Mouse (Mus musculus): ENCODE data around the gene Zbtb34. TPM values are rescaled to one million over a fixed set of nuclear protein-coding genes. Genes with fewer than 3 reads are reported as not detected.

The Zbtb34 gene
- polyA plus RNA-seq, 1 experiment from 2014 or later, result 7.7 TPM

DNA sequence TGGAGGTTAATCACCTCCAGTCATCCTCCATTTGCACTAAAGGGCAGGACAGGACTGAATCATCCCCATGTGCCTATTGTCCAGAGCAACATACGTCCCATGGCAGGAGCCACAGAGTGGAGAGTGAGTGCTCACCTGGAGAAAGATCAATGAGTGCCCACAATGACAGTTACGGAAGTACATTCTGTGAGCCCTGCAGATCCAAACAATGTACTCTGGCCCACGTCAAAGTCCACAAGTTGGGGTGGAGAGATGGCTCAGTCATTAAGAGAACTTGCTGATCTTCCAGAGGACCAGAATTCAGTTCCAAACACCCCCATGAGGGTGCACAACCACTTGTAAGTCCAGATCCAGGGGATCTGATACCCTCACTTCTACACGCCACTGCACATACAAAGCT, 67.2 kb downstream of the Zbtb34 start:
- H3K4me2 ChIP-seq (ENCODE audit: low read depth, severe bottlenecking), result no peak overlapping the region
- no peak overlapping the region for H3K4me3 ChIP-seq (ENCODE audit: low read depth, low read length)
- no peak for DNase-seq (ENCODE audit: low spot score)
- H3K9ac ChIP-seq (ENCODE audit: low read length), result no peak overlapping the region
- H3K27ac ChIP-seq (replicated peaks; ENCODE audit: low read depth, low read length), result no peak overlapping the region
- no peaks in the 10 kb centered on the region for H3K4me1 ChIP-seq (ENCODE audit: control insufficient read depth, insufficient read depth, low read length)
- no peaks in the 10 kb centered on the region for H3K36me3 ChIP-seq (ENCODE audit: control insufficient read depth, insufficient read depth, low read length)
- no peaks in the 10 kb centered on the region for H3K9me3 ChIP-seq (ENCODE audit: control insufficient read depth, low read length)
- no peaks in the 10 kb centered on the region for H3K27me3 ChIP-seq (ENCODE audit: control insufficient read depth, insufficient read depth, low read length)
- WGBS, result 77% methylated on average over 4 of the region's 4 CpGs
- no peak for ATAC-seq (ENCODE audit: insufficient number of reproducible peaks, low FRiP score, low TSS enrichment, low read depth)

DNA sequence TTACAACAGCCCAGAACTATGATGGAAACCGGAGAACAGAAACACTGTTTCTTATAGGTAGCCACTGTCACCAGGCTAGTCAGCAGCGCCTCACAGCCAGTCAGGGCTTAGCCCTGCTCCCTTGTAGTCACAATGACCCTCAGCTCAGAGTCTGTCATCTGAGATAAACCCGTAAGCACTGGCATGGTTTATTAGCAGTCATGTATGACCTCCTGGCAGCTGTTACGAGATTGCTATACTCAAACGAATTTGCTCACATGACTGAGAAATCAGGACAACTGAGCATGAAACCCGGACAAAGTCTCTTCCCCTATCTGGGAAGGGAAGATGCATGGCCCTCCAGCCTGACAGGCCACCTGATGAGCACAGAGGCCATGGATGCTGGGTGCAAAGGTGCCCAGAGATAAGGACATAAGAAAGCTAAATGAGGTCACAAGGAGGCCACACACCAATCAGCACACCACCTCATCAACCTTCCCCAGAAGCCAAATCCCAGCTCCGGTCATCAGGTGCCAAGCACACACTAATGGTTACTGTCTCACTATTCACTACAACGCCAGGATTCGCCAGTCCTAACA, 69.9 kb downstream of the Zbtb34 start:
- Histone ChIP-seq H3K36me3 (ENCODE audit: control insufficient read depth, insufficient read depth, low read length) (no peaks in the 10 kb centered on the region), H3K4me3 (ENCODE audit: low read depth, low read length) (no peak overlapping the region), H3K4me2 (ENCODE audit: low read depth, severe bottlenecking) (no peak overlapping the region), H3K27ac (replicated peaks; ENCODE audit: low read depth, low read length) (no peak overlapping the region), H3K4me1 (ENCODE audit: control insufficient read depth, insufficient read depth, low read length) (no peaks in the 10 kb centered on the region), H3K9me3 (ENCODE audit: control insufficient read depth, low read length) (no peaks in the 10 kb centered on the region), H3K9ac (ENCODE audit: low read length) (no peak overlapping the region), H3K27me3 (ENCODE audit: control insufficient read depth, insufficient read depth, low read length) (no peaks in the 10 kb centered on the region)
- WGBS, result 67% methylated on average over 9 of the region's 9 CpGs
- DNase-seq (ENCODE audit: low spot score) (no peak), ATAC-seq (ENCODE audit: insufficient number of reproducible peaks, low FRiP score, low TSS enrichment, low read depth) (no peak)

DNA sequence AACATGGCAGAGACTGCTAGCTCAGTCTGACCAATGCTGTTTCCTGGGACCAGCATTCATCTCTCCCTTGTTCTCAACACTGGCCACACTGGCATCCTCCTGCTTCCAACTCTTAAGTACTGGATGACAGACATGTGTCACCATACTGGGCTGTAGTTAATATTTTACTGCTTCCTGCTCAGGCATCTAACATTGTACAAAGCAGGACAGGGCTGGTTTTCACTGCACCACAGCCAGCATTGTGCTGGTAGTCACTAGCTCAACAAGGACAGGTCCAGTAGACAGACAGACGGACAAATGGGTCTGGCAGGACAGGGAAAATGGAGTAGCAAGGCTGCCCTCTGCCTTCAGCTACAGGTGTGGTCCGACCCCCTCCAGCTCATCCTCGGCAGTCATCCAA, 70.6 kb downstream of the Zbtb34 start:
- DNase-seq (ENCODE audit: low spot score) (no peak), ATAC-seq (ENCODE audit: insufficient number of reproducible peaks, low FRiP score, low TSS enrichment, low read depth) (no peak)
- 80% methylated on average over 3 of the region's 3 CpGs for WGBS

DNA sequence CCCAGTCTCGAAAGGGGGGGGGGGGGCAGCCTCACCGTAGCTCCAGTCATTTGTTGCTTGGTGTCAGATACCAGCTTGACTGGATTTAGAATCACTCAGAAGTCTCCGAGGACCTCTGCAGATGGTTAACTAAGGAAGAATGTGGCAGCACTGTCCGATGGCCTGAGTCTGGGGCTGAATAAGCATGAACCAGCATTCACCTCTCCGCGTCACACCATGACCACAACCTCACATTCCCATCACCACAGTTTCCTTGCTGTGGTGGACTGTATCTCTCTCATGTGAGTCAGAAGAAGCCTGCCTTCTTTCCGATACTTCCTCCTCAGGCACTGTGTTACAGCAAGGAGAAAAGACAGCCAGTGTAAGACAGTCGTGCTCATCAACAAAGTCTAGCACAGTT, 71.9 kb downstream of the Zbtb34 start:
- DNase-seq (ENCODE audit: low spot score), result no peak
- no peak overlapping the region for H3K4me2 ChIP-seq (ENCODE audit: low read depth, severe bottlenecking)
- no peak overlapping the region for H3K27ac ChIP-seq (replicated peaks; ENCODE audit: low read depth, low read length)
- no peaks in the 10 kb centered on the region for H3K27me3 ChIP-seq (ENCODE audit: control insufficient read depth, insufficient read depth, low read length)
- no peaks in the 10 kb centered on the region for H3K36me3 ChIP-seq (ENCODE audit: control insufficient read depth, insufficient read depth, low read length)
- H3K4me3 ChIP-seq (ENCODE audit: low read depth, low read length), result no peak overlapping the region
- no peak overlapping the region for H3K9ac ChIP-seq (ENCODE audit: low read length)
- H3K9me3 ChIP-seq (ENCODE audit: control insufficient read depth, low read length), result no peaks in the 10 kb centered on the region
- 89% methylated on average over 8 of the region's 8 CpGs for WGBS
- H3K4me1 ChIP-seq (ENCODE audit: control insufficient read depth, insufficient read depth, low read length), result no peaks in the 10 kb centered on the region
- no peak for ATAC-seq (ENCODE audit: insufficient number of reproducible peaks, low FRiP score, low TSS enrichment, low read depth)

More for the DNA sequence above, 70.6 kb downstream of the Zbtb34 start:
- no peak overlapping the region for H3K27ac ChIP-seq (replicated peaks; ENCODE audit: low read depth, low read length)
- H3K4me2 ChIP-seq (ENCODE audit: low read depth, severe bottlenecking), result no peak overlapping the region
- H3K27me3 ChIP-seq (ENCODE audit: control insufficient read depth, insufficient read depth, low read length), result no peaks in the 10 kb centered on the region
- no peak overlapping the region for H3K9ac ChIP-seq (ENCODE audit: low read length)
- no peaks in the 10 kb centered on the region for H3K4me1 ChIP-seq (ENCODE audit: control insufficient read depth, insufficient read depth, low read length)
- no peaks in the 10 kb centered on the region for H3K9me3 ChIP-seq (ENCODE audit: control insufficient read depth, low read length)
- H3K36me3 ChIP-seq (ENCODE audit: control insufficient read depth, insufficient read depth, low read length), result no peaks in the 10 kb centered on the region
- H3K4me3 ChIP-seq (ENCODE audit: low read depth, low read length), result no peak overlapping the region

DNA sequence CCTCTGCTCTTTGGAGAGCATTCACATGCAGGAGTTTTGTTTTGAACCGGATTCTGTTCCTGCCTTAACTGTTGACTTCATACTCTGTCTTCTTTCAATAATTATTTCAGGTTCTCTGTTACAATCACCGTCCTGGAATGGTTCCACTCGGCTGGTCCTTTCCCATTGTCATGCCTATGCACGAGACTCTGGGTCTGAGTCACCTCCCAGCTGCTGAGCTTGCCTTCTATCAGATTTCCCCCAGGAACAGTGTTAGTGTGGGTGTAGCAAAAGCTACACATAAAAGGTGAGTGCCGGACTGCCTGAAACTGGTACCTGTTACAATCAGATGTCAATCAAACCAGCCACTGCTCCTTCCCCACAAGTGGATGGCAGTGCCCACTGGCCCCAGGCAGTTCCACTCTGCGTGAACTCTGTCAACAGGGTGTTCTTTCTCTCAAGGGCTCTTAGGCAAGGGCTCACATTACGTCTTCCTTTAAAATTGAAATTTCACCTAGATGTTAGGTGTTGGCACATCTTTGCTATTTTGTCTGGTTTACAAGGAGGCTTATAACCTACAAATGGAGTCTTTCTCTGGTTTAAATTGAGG, 73.8 kb downstream of the Zbtb34 start:
- no peak overlapping the region for H3K27ac ChIP-seq (replicated peaks; ENCODE audit: low read depth, low read length)
- DNase-seq (ENCODE audit: low spot score) (no peak), ATAC-seq (ENCODE audit: insufficient number of reproducible peaks, low FRiP score, low TSS enrichment, low read depth) (no peak)
- H3K4me3 ChIP-seq (ENCODE audit: low read depth, low read length), result no peak overlapping the region
- H3K4me1 ChIP-seq (ENCODE audit: control insufficient read depth, insufficient read depth, low read length), result no peaks in the 10 kb centered on the region
- no peak overlapping the region for H3K4me2 ChIP-seq (ENCODE audit: low read depth, severe bottlenecking)
- WGBS, result 88% methylated on average over 7 of the region's 7 CpGs
- no peak overlapping the region for H3K9ac ChIP-seq (ENCODE audit: low read length)
- no peaks in the 10 kb centered on the region for H3K9me3 ChIP-seq (ENCODE audit: control insufficient read depth, low read length)
- H3K27me3 ChIP-seq (ENCODE audit: control insufficient read depth, insufficient read depth, low read length), result no peaks in the 10 kb centered on the region
- H3K36me3 ChIP-seq (ENCODE audit: control insufficient read depth, insufficient read depth, low read length), result no peaks in the 10 kb centered on the region

Small RNA genes lying within 50 kb of the gene (microRNA-seq; reads per million reads assigned to microRNA genes)
- not detected for gene Gm25998

Other genes starting within 250 kb of the Zbtb34 start
- 48.8 and 49.2 TPM in 2 replicates for gene Angptl2, start 215.3 kb downstream of the Zbtb34 start, polyA plus RNA-seq (2014; fragmentation: Nextera tagmentation; extraction: Ambion mirVana)
- gene Ralgps1, start 59.8 kb downstream of the Zbtb34 start, polyA plus RNA-seq (2014; fragmentation: Nextera tagmentation; extraction: Ambion mirVana), result 4.6 and 5.0 TPM in 2 replicates
- gene Zbtb43, start 37.2 kb upstream of the Zbtb34 start, polyA plus RNA-seq (2014; fragmentation: Nextera tagmentation; extraction: Ambion mirVana), result 18.4 and 21.9 TPM in 2 replicates
- 10.2 and 10.6 TPM in 2 replicates for gene Lmx1b, start 209.2 kb upstream of the Zbtb34 start, polyA plus RNA-seq (2014; fragmentation: Nextera tagmentation; extraction: Ambion mirVana)